Mouse (Mus musculus) cortical plate, adult 2 months (tissue): ENCODE data around the gene Slc18a2. TPM values are rescaled to one million over a fixed set of nuclear protein-coding genes. Genes with fewer than 3 reads are reported as not detected.

ENCODE experiments used
- H3K27ac ChIP-seq: fragments of 200-500 bp; 2 replicates; pipeline ENCODE4 v1.5.1; 2012; ENCODE audit warnings: low read length, control low read depth, inconsistent platforms; ENCODE audit not compliant: insufficient read depth
- H3K4me1 ChIP-seq: fragments of 200-500 bp; 2 replicates; pipeline ENCODE4 v1.6.1; 2011; ENCODE audit warnings: low read length; ENCODE audit not compliant: control insufficient read depth, insufficient read depth
- H3K4me3 ChIP-seq: fragments of 200-500 bp; 2 replicates; pipeline ENCODE4 v1.5.1; 2011; ENCODE audit warnings: mild to moderate bottlenecking, low read length, control low read depth; ENCODE audit not compliant: insufficient read depth
- CTCF ChIP-seq: fragments of 200-500 bp; IDR thresholded peaks from 2 replicates; pipeline ENCODE4 v1.5.1; 2011; ENCODE audit warnings: mild to moderate bottlenecking, control low read depth, low read length; ENCODE audit not compliant: insufficient read depth; ENCODE audit errors: extremely low read depth
- POLR2A ChIP-seq: fragments of 200-500 bp; IDR thresholded peaks from 2 replicates; pipeline ENCODE4 v1.6.1; 2011; ENCODE audit warnings: mild to moderate bottlenecking, low read length, control low read depth; ENCODE audit not compliant: insufficient read depth; ENCODE audit errors: extremely low read depth
- polyA plus RNA-seq: library from polyadenylated mRNA; depleted of rRNA; stranded (reverse); fragments of >200 nt; gene quantifications from 2 replicates; pipeline ENCODE4 v1.2.3, GENCODE M21; 2012; rRNA removed

Slc18a2 gene
- polyA plus RNA-seq, result 0.08 and 0.17 TPM in 2 replicates

GRCm38 (mm10) chr19:59260718-59261442 is at the start of gene Slc18a2:
Slc18a2 (plus strand) TSS chr19:59260896.
- Histone ChIP-seq H3K27ac (no peak within 1 kb of the TSS), H3K4me3 (no peak within 1 kb of the TSS), H3K4me1 (no peaks in the 10 kb centered on the region)
- TF ChIP-seq CTCF (no peak), POLR2A (no peak)

DNA sequence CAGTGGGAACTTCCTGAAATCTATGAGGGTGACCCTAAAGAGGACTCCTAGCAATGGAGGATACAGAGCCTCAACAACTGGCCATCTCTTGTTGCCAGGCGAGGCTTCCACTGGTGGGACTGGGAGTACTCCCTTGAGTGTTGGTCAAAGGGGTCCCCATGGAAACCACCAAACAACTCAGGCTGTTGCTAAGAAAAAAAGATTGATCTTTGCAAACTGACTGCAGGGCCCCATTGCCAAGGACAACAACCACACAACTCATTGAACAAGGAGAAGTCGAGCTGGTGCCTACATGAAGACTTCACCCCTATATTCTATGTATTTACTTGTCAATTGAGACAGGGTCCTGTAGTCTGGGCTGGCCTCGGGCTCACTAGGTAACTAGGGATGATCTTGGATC is 43.8 kb upstream of the Slc18a2 start:
- TF ChIP-seq CTCF (no peak), POLR2A (no peak)
- Histone ChIP-seq H3K27ac (no peak overlapping the region), H3K4me1 (no peaks in the 10 kb centered on the region), H3K4me3 (no peak overlapping the region)

- Histone ChIP-seq H3K4me3 (no peak within 1 kb of the TSS), H3K4me1 (no peaks in the 10 kb centered on the region), H3K27ac (no peak within 1 kb of the TSS)
- TF ChIP-seq POLR2A (no peak), CTCF (no peak)
Measured at GRCm38 (mm10) chr19:59218991-59219390, 41.7 kb upstream of the Slc18a2 start, which contains the start of gene Kcnk18. Kcnk18 (plus strand) TSS chr19:59219214.

DNA sequence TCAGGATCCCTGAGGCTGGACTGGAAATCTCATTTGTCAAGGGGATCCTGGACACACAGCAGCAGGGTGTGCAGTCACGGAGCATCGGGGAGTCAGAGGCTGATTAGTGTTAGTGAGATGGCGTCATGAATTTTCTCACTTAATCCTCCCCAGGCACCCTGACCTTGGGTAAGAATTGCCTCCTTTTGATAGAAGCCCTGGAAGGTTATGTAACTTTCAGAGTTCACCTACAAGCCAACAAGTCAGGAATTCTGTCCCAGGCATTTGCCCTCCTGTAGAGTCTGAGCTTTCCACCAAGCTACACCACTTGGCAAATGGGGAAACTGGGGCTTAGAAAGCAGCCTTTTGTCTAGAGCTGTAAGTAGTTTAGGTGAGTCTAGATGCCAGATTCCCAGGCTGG is 39.6 kb upstream of the Slc18a2 start:
- H3K4me3 ChIP-seq, result no peak overlapping the region
- H3K27ac ChIP-seq, result no peak overlapping the region
- no peak for TF ChIP-seq POLR2A
- no peak for TF ChIP-seq CTCF
- H3K4me1 ChIP-seq, result no peaks in the 10 kb centered on the region

DNA sequence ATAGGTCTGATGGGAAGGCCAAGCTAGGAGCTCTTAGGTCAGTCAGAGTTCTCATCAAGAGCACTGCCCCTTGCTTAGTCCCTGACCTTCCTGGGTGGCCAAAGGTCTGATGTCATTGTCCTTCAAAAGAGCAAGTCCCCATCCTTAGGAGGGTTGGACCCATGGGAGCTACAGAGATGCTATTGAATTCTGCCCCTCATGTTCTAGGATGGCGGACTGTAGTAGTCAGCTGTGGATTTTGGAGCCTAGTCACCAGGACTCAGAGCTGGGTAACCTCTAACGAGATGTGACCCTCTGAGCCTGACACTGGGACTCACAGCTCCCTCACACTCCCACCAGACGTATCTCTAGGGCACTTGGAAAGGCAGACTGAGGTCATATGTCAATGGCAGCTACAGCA is 32.3 kb upstream of the Slc18a2 start:
- H3K4me3 ChIP-seq, result no peak overlapping the region
- H3K27ac ChIP-seq, result no peak overlapping the region
- no peaks in the 10 kb centered on the region for H3K4me1 ChIP-seq
- TF ChIP-seq POLR2A (no peak), CTCF (no peak)

DNA sequence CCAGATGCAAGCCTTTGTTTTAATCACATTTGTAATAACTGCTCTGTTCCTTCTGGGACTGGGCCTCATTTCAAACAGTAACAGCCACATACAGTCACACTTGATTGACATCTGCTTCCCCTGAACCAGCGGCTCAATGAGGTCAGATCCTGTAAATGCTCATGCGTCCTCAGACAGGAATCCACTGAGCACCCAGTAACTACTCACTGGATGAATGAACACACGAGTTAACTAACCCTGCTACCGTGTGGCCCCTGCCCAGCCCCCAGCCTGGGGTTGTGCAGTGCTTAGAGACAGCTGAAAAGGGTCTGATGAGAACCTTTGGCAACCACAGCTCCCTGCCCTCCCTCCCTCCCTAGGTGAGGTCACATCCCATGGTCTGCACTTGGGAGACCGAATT is 27.9 kb upstream of the Slc18a2 start:
- H3K4me3 ChIP-seq, result no peak overlapping the region
- H3K27ac ChIP-seq, result no peak overlapping the region
- H3K4me1 ChIP-seq, result no peaks in the 10 kb centered on the region
- no peak for TF ChIP-seq POLR2A
- no peak for TF ChIP-seq CTCF

DNA sequence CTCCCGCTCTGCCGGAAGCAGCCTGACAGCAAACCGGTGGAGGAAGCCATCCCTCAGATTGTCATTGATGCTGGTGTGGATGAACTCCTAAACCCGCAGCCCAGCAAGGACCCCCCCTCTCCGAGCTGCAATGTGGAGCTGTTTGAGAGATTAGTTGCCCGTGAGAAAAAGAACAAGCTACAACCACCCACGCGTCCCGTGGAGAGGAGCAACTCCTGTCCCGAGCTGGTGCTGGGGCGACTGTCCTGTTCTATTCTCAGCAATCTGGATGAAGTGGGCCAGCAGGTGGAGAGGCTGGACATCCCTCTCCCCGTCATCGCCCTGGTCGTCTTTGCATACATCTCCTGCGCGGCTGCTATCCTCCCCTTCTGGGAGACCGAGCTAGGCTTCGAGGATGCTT is 25.7 kb upstream of the Slc18a2 start:
- TF ChIP-seq CTCF (no peak), POLR2A (no peak)

GRCm38 (mm10) chr19:59236046-59236445 is 24.6 kb upstream of the Slc18a2 start:
- no peaks in the 10 kb centered on the region for H3K4me1 ChIP-seq
- H3K27ac ChIP-seq, result no peak overlapping the region
- no peak for TF ChIP-seq CTCF
- TF ChIP-seq POLR2A, result no peak
- H3K4me3 ChIP-seq, result no peak overlapping the region

More for the DNA sequence above, 25.7 kb upstream of the Slc18a2 start:
- no peaks in the 10 kb centered on the region for H3K4me1 ChIP-seq
- H3K27ac ChIP-seq, result no peak overlapping the region
- no peak overlapping the region for H3K4me3 ChIP-seq

DNA sequence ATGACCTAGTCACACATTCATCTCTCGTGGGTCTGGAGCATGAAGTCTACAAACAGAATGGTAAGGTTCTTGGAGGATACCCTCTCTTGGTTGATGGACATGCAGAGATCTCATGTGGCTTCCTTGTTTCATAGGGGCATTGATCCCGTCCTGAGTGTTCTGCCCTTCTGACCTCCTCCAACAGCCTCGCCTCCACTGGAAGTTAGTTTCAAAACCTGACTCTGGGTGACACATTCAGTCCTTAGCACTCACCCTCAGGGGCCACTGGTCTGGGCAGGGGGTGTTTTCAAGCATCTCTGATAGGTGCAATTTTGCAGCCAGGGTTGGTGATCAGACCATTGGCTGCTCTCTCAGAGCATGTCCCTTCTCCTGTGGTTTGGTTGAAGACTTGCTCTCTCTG is 22.1 kb upstream of the Slc18a2 start:
- TF ChIP-seq POLR2A (no peak), CTCF (no peak)
- Histone ChIP-seq H3K27ac (no peak overlapping the region), H3K4me1 (no peaks in the 10 kb centered on the region), H3K4me3 (no peak overlapping the region)

GRCm38 (mm10) chr19:59239124-59239817 is 21.4 kb upstream of the Slc18a2 start:
- TF ChIP-seq POLR2A, result no peak
- TF ChIP-seq CTCF, result peak; percentile 100
- H3K27ac ChIP-seq, result no peak overlapping the region
- H3K4me1 ChIP-seq, result no peaks in the 10 kb centered on the region
- H3K4me3 ChIP-seq, result no peak overlapping the region
